Mouse (Mus musculus) bone marrow, adult 2 months (tissue): ENCODE measurements at regions not wholly inside any gene's neighbourhood (a gene's known extent, or its start where the extent isn't known, plus 50 kb on each side); places are given as distances from the start of the nearest gene placed in this dataset.

Experiments
- H3K27ac ChIP-seq: fragments of 200-500 bp; 2 replicates; pipeline ENCODE4 v1.5.1; 2012; ENCODE audit warnings: low read depth, mild to moderate bottlenecking, control low read depth, inconsistent platforms, low read length; ENCODE audit not compliant: control insufficient read depth, poor library complexity, insufficient read depth
- H3K4me1 ChIP-seq: fragments of 200-500 bp; 2 replicates; pipeline ENCODE4 v1.6.1; 2011; ENCODE audit warnings: low read length; ENCODE audit not compliant: control insufficient read depth, insufficient read depth
- H3K4me3 ChIP-seq: fragments of 200-500 bp; replicated peaks from 2 replicates; pipeline ENCODE3; 2011; ENCODE audit warnings: mild to moderate bottlenecking, low read depth, low read length, control low read depth; ENCODE audit not compliant: control insufficient read depth
- CTCF ChIP-seq: fragments of 200-500 bp; IDR thresholded peaks from 2 replicates; pipeline ENCODE4 v1.5.1; 2011; ENCODE audit warnings: low read length, control low read depth; ENCODE audit not compliant: control insufficient read depth, insufficient read depth
- POLR2A ChIP-seq: fragments of 200-500 bp; IDR thresholded peaks from 2 replicates; pipeline ENCODE4 v1.6.1; 2011; ENCODE audit warnings: low read depth, mild to moderate bottlenecking, control low read depth, low read length, borderline replicate concordance; ENCODE audit not compliant: control insufficient read depth
- WGBS: fragments of 180-500 bp; shearing (Covaris S2); methylation state at CpG from one replicate; pipeline ENCODE4 v1.1.7; 2018; 5-methylcytosine and 5-hydroxymethylcytosine counted together

DNA sequence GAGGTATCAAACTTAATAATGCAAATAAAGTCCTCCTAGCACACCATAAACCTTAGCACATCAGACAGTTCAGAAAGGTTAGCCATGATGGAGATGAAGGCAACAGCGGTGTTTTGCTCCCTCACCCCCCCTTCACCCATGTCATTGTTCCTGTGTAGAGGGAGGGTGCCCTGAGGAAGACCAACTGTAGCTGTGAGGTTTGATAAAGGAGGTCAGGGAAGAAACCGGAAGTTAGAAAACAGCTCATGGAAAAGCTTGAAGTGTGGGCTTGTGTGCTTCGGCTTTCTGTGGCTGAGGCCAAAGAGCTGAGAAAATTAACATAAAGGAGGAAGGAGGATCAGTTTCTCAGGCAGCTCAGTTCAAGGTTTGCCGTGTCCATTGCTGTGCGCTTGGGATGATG lies 111.3 kb upstream of the Adra1b start:
- Histone ChIP-seq H3K27ac (no peak overlapping the region), H3K4me3 (no peak overlapping the region), H3K4me1 (no peaks in the 10 kb centered on the region)
- WGBS = 48% methylated on average over 5 of the region's 5 CpGs
- TF ChIP-seq POLR2A (no peak), CTCF (no peak)

DNA sequence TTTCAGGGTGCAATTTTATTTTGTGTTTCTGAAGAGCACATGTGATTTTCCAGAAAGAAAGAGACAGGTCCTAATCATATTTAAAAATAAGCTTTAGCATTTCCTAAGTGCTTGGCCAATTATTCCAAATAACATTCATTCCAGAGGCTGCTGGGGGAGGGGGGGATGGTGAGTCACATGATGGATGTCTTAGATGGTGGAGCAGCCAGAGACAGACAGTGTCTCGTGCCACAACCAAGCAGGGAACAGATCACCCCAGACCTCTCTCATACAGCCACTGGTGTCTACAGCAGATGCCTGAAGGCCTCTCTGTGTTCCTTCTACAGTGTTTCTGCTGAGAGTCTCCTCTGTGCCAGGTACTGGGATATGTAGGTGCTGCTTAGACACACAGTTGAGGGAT lies 112.8 kb upstream of the Adra1b start:
- 65% methylated on average over 1 of the region's 1 CpGs for WGBS

DNA sequence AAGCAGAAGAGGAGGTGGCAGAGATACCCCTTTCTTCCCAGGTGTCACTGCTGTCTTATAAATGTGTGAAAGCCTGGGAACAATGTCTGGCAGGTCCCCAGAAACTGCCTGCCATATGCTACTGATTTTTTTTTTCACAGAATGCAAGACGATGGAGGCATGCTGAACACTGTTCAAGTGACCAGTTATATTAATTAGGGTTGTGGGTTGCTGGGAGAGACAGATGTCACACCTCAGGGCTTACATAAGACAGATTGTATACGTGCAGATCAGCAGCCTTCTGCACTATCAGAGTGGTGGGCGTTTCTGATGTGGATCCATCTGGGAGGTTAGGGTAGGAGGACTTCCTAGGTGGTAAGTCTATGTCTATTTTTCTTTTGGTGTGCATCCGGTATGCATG lies 120.6 kb upstream of the Adra1b start:
- TF ChIP-seq POLR2A (no peak), CTCF (no peak)
- WGBS = 77% methylated on average over 4 of the region's 4 CpGs
- no peaks in the 10 kb centered on the region; the same call in 1 of the 2 replicates for H3K4me1 ChIP-seq

More for the DNA sequence above, 112.8 kb upstream of the Adra1b start:
- H3K27ac ChIP-seq = no peak overlapping the region
- no peaks in the 10 kb centered on the region for H3K4me1 ChIP-seq
- H3K4me3 ChIP-seq = no peak overlapping the region
- TF ChIP-seq POLR2A (no peak), CTCF (no peak)

DNA sequence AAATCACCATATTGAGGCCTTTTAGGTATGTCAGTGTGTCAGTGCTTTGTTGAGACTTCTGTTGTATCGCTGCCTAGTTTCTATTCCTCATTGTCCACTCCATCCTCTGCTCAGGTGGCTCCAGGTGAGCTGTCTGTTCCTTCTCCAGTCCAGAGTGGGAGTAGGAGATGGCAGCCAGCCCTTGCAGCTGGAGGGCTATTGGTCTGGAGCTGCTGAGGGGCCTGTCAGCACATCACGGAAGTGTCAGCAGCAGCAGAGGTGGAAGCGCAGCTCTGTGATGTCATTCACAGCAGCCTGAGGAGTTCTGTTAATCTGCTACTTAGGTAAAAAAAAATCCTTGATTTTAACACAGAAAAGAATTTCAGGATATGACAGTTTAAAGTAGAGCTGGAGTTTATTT lies 126.0 kb upstream of the Adra1b start:
- H3K27ac ChIP-seq = no peak overlapping the region
- TF ChIP-seq POLR2A = no peak
- no peak for TF ChIP-seq CTCF
- H3K4me1 ChIP-seq = no peaks in the 10 kb centered on the region
- H3K4me3 ChIP-seq = no peak overlapping the region
- WGBS = 75% methylated on average over 3 of the region's 3 CpGs

More for the DNA sequence above, 120.6 kb upstream of the Adra1b start:
- H3K4me3 ChIP-seq = no peak overlapping the region
- no peak overlapping the region for H3K27ac ChIP-seq

DNA sequence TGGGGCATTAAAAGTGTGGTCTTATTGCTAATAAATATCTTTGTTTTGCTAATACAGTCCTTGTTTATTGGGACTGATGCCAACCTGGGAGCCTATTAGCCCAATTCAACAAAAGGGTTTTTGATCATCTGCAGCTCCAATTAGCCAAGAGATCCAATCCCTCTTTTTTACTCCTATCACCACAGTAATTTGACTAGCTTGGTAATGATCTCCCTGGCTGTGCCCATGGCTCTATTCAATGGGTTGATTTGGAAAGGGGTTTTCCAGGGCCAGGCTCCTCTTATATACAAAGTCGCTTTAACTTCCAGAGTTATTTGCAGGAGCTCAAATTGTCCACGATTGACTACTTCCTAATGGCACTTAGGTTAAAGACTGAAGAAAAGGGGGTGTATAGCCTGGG lies 145.1 kb upstream of the Adra1b start:
- Histone ChIP-seq H3K4me1 (no peaks in the 10 kb centered on the region), H3K27ac (no peak overlapping the region), H3K4me3 (no peak overlapping the region)
- TF ChIP-seq CTCF = no peak
- TF ChIP-seq POLR2A = no peak
- 60% methylated on average over 2 of the region's 2 CpGs for WGBS

DNA sequence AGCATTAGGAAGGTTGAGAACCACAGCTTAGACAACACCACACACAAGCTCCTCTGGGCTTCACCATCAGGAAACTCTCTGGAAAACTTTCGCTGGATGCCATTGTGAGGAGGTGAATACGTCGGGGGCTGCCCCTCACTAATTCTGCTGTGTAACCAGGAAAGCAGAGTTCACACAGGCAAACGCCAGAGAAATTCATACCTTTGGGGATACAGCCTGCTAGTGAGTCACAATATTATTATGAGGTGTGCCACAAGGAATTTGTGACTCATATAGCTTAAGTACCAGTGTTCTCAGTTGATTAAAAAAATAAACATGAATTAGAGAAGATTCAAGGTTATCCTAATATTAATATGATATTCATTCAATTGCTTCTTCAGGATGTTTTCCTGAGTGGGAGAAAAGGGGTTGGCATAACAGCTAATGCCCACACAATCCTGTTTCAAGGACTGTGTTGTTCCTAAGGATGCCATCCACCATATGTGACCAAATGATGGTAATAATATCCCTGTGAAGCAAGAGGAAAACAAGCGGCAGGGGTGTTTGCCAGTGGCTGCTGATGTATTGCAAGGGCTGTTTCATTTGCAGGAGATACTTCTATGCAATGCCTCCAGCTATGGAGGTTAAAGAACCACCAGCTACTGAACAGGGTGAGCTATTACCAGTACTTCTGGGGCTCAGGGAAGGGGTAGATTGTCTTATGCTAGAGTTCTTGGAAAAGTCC lies 148.4 kb upstream of the Adra1b start:
- no peak overlapping the region for H3K4me3 ChIP-seq
- no peaks in the 10 kb centered on the region for H3K4me1 ChIP-seq
- WGBS = 82% methylated on average over 5 of the region's 5 CpGs
- TF ChIP-seq CTCF = no peak
- no peak for TF ChIP-seq POLR2A
- H3K27ac ChIP-seq = no peak overlapping the region

DNA sequence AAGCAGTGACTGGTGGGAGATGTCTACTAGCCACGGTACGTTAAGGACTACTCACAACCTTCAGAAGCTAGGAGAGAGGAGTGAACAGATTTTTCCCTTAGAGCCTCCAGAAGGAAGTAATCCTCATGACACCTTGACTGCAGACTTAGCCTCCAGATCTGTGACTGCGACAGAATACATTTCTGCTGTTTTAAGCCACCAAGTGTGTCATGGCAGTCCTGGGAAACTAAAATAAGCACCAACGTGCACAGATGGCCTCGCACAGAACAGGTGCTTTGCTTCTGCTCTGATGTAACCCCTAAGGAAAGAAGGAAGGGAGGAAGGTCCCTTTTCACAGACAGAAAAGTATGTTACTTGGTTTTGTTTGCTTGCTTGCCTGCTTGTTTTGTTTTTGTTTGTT lies 151.5 kb upstream of the Adra1b start:
- Histone ChIP-seq H3K4me1 (no peaks in the 10 kb centered on the region), H3K27ac (no peak overlapping the region), H3K4me3 (no peak overlapping the region)
- TF ChIP-seq CTCF (no peak), POLR2A (no peak)
- 72% methylated on average over 5 of the region's 5 CpGs for WGBS

DNA sequence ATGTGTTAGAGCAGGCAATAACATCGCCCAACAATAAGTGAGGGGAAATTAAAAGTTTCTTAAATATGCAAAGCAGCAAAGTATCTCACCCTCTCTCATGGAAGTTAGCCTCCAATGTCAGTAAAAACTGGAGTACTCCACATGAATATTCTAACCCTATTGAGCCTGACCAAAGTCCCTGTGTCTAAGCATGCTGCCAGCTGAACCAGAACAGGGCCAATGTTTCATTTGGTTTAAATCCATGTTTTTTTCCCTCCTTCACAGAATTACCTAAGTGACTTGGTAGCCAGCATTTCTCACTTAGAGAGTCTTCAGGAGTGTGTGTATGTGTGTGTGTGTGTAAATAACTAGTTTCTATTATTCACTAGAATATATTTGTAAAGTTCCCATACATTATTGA lies 161.4 kb upstream of the Adra1b start:
- no peaks in the 10 kb centered on the region for H3K4me1 ChIP-seq
- WGBS = 76% methylated on average over 1 of the region's 1 CpGs
- TF ChIP-seq CTCF (no peak), POLR2A (no peak)
- no peak overlapping the region for H3K27ac ChIP-seq
- no peak overlapping the region for H3K4me3 ChIP-seq

DNA sequence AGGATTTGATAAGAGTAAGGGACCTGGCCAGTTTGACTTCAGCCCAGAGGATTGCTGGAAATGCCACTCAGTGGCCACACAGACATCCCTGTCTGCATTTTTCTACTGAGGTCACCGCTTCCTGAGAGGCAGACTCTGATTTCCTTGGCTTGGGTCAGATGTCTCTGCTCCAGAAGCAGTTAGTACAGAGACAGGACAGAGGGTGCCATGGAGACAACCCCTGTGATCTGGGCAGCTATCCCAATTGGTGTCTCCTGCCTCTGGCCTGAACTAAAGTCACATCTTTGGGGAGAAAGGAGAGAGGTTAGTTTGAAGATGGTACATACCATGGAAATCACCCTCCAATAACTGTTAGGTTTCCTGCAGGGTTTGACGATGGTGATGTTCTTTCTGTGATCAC lies 165.2 kb upstream of the Adra1b start:
- 85% methylated on average over 2 of the region's 2 CpGs for WGBS
- TF ChIP-seq CTCF = no peak
- no peak for TF ChIP-seq POLR2A
- H3K4me1 ChIP-seq = no peaks in the 10 kb centered on the region
- no peak overlapping the region for H3K4me3 ChIP-seq
- no peak overlapping the region for H3K27ac ChIP-seq
